Mouse (Mus musculus): ENCODE measurements at regions not wholly inside any gene's neighbourhood (a gene's known extent, or its start where the extent isn't known, plus 50 kb on each side); places are given as distances from the start of the nearest gene placed in this dataset.

DNA sequence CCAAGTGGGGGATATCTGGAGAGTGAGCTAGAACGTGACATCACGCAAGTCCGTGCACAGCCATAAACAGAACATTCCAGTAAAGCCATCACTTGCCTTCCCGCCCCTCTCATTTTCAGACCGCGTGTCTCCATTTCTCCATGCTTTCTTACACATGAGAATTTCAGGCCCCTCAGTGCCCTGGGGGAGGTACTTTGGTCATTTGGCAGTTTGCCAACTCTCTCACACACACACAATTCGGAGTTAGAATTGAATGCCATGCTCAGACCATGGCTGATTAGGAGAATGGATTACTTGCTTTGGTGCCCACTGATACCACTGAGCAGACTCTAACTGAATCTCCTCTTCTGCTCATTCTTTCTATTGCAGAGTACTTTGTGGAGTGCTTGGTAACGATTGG lies 400.7 kb upstream of the Id4 start:
- H3K27me3 ChIP-seq (ENCODE audit: control insufficient read depth, insufficient read depth, low read length) = no peaks in the 10 kb centered on the region; the same call in 1 of the 2 replicates
- no peak for DNase-seq
- no peaks in the 10 kb centered on the region for H3K4me1 ChIP-seq (ENCODE audit: control insufficient read depth, insufficient read depth, low read length)
- TF ChIP-seq CTCF (IDR thresholded peaks at IDR 0.05; ENCODE audit: borderline replicate concordance, insufficient read depth, low read depth, low read length) (no peak), POLR2A (IDR thresholded peaks at IDR 0.05; ENCODE audit: borderline replicate concordance, insufficient read depth, low read length) (no peak)
- no peak overlapping the region for H3K4me3 ChIP-seq (replicated peaks; ENCODE audit: insufficient read depth, low read depth, low read length)
- no peak overlapping the region for H3K27ac ChIP-seq (ENCODE audit: insufficient read depth, low read length)
- 35% methylated on average over 8 of the region's 8 CpGs for WGBS

DNA sequence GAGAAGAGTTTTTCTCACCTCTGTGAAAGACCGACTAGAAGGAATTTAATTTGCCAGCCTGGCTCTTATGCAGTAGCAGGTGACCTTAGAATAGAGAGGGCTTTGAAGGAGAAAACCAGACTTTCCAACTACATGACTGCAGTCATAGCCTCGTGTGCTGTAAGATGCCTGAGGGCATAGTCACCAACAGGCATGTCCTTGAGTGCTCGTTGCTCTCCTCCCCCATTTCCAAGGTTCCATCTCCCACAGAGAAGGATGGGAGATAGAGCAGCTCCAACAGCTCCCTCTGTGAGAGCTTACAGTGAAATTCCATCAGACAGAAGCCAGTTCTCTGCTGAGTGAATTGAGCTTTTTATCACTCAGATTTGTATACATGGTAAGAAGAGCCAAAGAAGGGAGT lies 398.1 kb upstream of the Id4 start:
- H3K27ac ChIP-seq (ENCODE audit: insufficient read depth, low read length) = no peak overlapping the region
- no peak for DNase-seq
- WGBS = 74% methylated on average over 3 of the region's 3 CpGs
- TF ChIP-seq CTCF (IDR thresholded peaks at IDR 0.05; ENCODE audit: borderline replicate concordance, insufficient read depth, low read depth, low read length) (no peak), POLR2A (IDR thresholded peaks at IDR 0.05; ENCODE audit: borderline replicate concordance, insufficient read depth, low read length) (no peak)
- H3K4me3 ChIP-seq (replicated peaks; ENCODE audit: insufficient read depth, low read depth, low read length) = no peak overlapping the region
- H3K4me1 ChIP-seq (ENCODE audit: control insufficient read depth, insufficient read depth, low read length) = no peaks in the 10 kb centered on the region
- H3K27me3 ChIP-seq (ENCODE audit: control insufficient read depth, insufficient read depth, low read length) = no peaks in the 10 kb centered on the region

DNA sequence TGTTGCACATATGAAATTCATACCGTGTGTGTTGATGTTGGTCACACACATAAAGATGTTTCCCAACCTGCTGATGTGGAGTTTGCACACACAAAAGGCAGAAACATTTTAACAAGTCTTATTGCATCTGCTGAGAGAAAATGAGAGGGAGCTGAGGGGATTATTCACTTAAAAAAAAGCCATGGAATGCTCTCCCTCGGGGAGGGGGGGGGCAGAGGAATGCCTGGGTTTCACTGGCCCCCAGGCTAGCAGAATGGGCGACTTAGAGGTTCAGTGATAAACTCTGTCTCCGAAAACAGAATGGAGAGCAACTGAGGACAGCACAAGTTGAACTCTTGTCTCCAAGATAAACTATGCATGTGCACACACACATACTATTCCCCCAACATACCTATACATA lies 392.4 kb upstream of the Id4 start:
- DNase-seq = no peak
- Histone ChIP-seq H3K27ac (ENCODE audit: insufficient read depth, low read length) (no peak overlapping the region), H3K4me1 (ENCODE audit: control insufficient read depth, insufficient read depth, low read length) (peaks cover 4% of the 10 kb centered on the region; the same call in 1 of the 2 replicates), H3K27me3 (ENCODE audit: control insufficient read depth, insufficient read depth, low read length) (no peaks in the 10 kb centered on the region; the same call in 1 of the 2 replicates), H3K4me3 (replicated peaks; ENCODE audit: insufficient read depth, low read depth, low read length) (no peak overlapping the region)
- TF ChIP-seq CTCF (IDR thresholded peaks at IDR 0.05; ENCODE audit: borderline replicate concordance, insufficient read depth, low read depth, low read length) = no peak
- TF ChIP-seq POLR2A (IDR thresholded peaks at IDR 0.05; ENCODE audit: borderline replicate concordance, insufficient read depth, low read length) = no peak
- 83% methylated on average over 4 of the region's 4 CpGs for WGBS

DNA sequence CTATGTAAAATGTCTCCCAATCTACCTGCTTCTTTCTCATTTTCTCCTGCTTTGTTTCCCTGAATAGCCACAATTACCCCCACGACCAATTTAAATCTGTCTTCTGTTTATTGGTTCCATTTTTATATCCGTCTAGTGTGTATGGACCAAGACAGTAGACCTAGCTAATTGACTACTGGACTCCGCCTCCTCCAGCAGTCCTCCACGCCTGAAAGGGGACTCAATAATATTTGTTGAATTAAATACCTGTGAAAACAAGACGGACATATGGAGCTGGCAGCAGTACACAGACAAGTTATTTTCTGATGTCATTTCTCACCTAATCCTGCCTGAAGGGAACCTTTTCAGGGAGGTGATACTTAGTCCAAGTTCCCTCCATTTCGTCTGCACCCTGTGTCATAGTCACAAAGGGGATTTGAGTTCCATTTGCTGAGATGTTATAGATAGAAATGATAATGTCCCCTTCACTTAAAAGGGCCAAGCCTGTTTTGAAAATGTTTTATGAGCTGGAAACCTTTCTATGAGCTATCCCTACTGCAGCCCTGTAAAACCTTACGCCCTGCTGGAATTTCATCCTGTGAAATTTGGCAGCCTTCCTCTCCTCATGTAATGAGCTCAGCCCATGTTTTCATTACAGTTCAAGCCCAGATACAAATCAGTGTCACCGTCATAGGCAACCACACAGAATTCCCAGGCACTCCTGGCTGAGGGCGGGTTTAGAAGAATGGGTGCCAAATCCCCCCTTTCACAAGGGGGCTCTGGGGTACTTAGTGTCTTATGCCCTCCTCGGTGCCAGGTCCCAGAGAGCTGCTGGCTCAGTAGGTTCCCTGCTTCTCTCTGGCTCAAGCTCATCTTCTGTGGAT lies 391.1 kb upstream of the Id4 start:
- no peak overlapping the region for H3K27ac ChIP-seq (ENCODE audit: insufficient read depth, low read length)
- WGBS = 28% methylated on average over 10 of the region's 10 CpGs
- H3K4me1 ChIP-seq (ENCODE audit: control insufficient read depth, insufficient read depth, low read length) = peaks cover 4% of the 10 kb centered on the region; the same call in 1 of the 2 replicates
- TF ChIP-seq CTCF (IDR thresholded peaks at IDR 0.05; ENCODE audit: borderline replicate concordance, insufficient read depth, low read depth, low read length) (no peak), POLR2A (IDR thresholded peaks at IDR 0.05; ENCODE audit: borderline replicate concordance, insufficient read depth, low read length) (no peak)
- H3K4me3 ChIP-seq (replicated peaks; ENCODE audit: insufficient read depth, low read depth, low read length) = no peak overlapping the region
- H3K27me3 ChIP-seq (ENCODE audit: control insufficient read depth, insufficient read depth, low read length) = no peaks in the 10 kb centered on the region; the same call in 1 of the 2 replicates
- DNase-seq = peak; percentile 16 to 30

DNA sequence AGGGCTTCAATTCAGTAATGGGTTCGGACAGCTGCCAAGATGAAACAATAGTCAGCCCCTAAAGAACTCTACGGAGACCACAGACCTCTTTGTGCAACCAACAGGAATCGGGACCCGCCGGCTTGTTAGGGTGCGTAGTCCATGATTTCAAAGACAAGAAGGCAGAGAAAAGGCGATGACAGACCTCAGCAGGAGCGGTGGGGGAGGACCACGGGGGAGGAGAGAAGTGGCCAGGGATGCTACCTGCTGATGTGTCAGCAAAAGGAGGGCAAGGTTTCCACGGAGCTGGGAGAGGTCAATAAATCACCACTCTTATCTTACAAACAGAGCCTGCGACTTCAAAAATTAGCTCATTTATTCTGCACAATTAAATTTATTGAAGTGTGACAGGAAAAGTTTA lies 388.4 kb upstream of the Id4 start:
- DNase-seq = no peak

DNA sequence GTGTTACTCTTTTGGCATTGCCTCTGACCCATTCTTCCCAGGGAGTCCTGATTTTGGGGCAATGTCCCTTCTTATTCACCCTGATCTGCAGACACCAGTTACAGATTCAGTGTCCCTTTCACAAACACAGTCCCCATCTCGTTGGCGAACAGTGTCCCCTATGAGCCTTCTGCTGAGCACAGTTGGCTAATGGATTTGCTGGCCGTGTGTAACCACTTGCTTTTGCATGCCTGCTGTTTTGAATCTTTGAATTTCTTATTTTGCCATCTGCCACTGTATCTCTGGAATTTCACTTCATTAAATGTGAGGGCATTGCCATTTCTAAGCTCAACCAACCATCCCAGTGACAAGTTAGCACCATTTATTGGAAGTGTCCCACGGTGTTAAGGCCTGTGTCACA lies 368.5 kb upstream of the Id4 start:
- Histone ChIP-seq H3K27ac (ENCODE audit: insufficient read depth, low read length) (no peak overlapping the region), H3K4me1 (ENCODE audit: control insufficient read depth, insufficient read depth, low read length) (no peaks in the 10 kb centered on the region), H3K27me3 (ENCODE audit: control insufficient read depth, insufficient read depth, low read length) (no peaks in the 10 kb centered on the region), H3K4me3 (replicated peaks; ENCODE audit: insufficient read depth, low read depth, low read length) (no peak overlapping the region)
- DNase-seq = no peak
- TF ChIP-seq CTCF (IDR thresholded peaks at IDR 0.05; ENCODE audit: borderline replicate concordance, insufficient read depth, low read depth, low read length) = no peak
- TF ChIP-seq POLR2A (IDR thresholded peaks at IDR 0.05; ENCODE audit: borderline replicate concordance, insufficient read depth, low read length) = no peak
- 38% methylated on average over 4 of the region's 4 CpGs for WGBS

More for the DNA sequence above, 388.4 kb upstream of the Id4 start:
- no peak for TF ChIP-seq CTCF (IDR thresholded peaks at IDR 0.05; ENCODE audit: borderline replicate concordance, insufficient read depth, low read depth, low read length)
- TF ChIP-seq POLR2A (IDR thresholded peaks at IDR 0.05; ENCODE audit: borderline replicate concordance, insufficient read depth, low read length) = no peak
- 28% methylated on average over 11 of the region's 11 CpGs for WGBS
- H3K4me3 ChIP-seq (replicated peaks; ENCODE audit: insufficient read depth, low read depth, low read length) = no peak overlapping the region
- H3K27ac ChIP-seq (ENCODE audit: insufficient read depth, low read length) = no peak overlapping the region
- H3K4me1 ChIP-seq (ENCODE audit: control insufficient read depth, insufficient read depth, low read length) = peaks cover 4% of the 10 kb centered on the region; the same call in 1 of the 2 replicates
- no peaks in the 10 kb centered on the region; the same call in 1 of the 2 replicates for H3K27me3 ChIP-seq (ENCODE audit: control insufficient read depth, insufficient read depth, low read length)

DNA sequence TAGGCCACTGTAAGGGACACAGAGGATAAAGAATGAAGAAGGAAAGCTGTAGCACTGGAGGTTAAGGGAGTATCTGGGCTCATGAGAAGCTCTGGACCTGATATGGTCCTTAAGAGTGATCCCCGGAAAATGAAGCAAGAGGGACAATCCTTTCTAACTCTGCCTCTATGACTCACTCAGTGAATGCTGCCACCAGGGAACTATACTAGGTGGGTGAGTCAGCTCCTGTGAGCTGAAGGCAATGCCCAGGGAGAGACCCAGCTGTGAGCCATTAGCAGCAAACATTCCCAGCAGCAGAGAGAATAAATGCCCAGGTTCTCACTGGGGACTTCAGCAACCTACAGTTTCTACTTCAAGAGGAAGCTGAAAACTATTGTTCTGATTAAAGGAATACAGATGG lies 366.7 kb upstream of the Id4 start:
- no peaks in the 10 kb centered on the region for H3K27me3 ChIP-seq (ENCODE audit: control insufficient read depth, insufficient read depth, low read length)
- no peak for TF ChIP-seq CTCF (IDR thresholded peaks at IDR 0.05; ENCODE audit: borderline replicate concordance, insufficient read depth, low read depth, low read length)
- no peak for TF ChIP-seq POLR2A (IDR thresholded peaks at IDR 0.05; ENCODE audit: borderline replicate concordance, insufficient read depth, low read length)
- 88% methylated on average over 1 of the region's 1 CpGs for WGBS
- no peaks in the 10 kb centered on the region for H3K4me1 ChIP-seq (ENCODE audit: control insufficient read depth, insufficient read depth, low read length)
- no peak for DNase-seq
- no peak overlapping the region for H3K27ac ChIP-seq (ENCODE audit: insufficient read depth, low read length)
- H3K4me3 ChIP-seq (replicated peaks; ENCODE audit: insufficient read depth, low read depth, low read length) = no peak overlapping the region

DNA sequence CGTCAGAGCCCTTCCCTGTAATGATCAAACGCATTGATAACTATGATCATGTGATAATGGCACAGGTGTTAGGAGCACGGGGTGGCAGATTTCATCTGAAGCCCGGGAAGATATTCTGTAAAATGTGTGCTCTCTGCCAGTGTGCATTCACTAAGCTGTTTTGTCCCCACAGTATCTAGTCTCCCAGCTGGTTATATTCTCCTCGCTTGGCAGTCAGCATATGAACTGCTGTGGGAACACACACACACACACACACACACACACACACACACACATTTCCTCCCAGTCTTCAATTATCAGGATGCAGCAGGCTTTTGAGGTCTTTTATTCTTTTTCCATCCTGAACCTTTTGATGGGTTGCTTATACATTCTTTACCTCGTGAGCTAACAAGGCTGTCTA lies 365.8 kb upstream of the Id4 start:
- no peak overlapping the region for H3K4me3 ChIP-seq (replicated peaks; ENCODE audit: insufficient read depth, low read depth, low read length)
- no peak for DNase-seq
- H3K27me3 ChIP-seq (ENCODE audit: control insufficient read depth, insufficient read depth, low read length) = no peaks in the 10 kb centered on the region
- TF ChIP-seq CTCF (IDR thresholded peaks at IDR 0.05; ENCODE audit: borderline replicate concordance, insufficient read depth, low read depth, low read length) (no peak), POLR2A (IDR thresholded peaks at IDR 0.05; ENCODE audit: borderline replicate concordance, insufficient read depth, low read length) (no peak)
- H3K4me1 ChIP-seq (ENCODE audit: control insufficient read depth, insufficient read depth, low read length) = no peaks in the 10 kb centered on the region
- 41% methylated on average over 6 of the region's 6 CpGs for WGBS
- no peak overlapping the region for H3K27ac ChIP-seq (ENCODE audit: insufficient read depth, low read length)
